Mouse (Mus musculus): ENCODE results near the gene Cog1. TPM values are rescaled to one million over a fixed set of nuclear protein-coding genes. Genes with fewer than 3 reads are reported as not detected.

The Cog1 gene
- polyA plus RNA-seq, 1 experiment, result 84.0 TPM

DNA sequence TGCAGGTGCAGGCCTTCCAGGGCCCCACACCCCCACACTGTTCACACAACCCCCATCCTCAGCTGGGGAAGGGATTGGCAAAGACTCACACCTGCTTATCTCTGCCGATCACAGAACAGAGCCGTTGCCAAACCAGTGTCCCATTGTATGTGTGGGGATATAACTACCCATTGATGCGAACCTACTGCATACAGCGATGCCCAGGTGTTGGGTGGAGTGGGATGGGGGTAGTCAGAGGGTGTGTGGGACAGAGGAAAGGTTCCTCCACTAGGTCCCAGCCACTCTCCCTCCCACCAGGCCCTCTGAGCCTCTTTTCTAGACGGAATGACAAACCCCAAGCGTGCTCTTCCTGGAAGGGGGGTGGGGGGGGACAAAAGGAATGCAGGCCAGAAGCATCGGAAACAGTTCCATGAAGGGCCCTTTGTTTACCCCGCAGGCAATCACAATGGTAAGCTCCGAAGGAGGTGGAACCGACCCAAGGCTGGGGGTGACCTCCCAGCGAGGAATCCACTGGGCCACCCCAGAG is 60.8 kb downstream of the Cog1 start, which contains the start of gene Cpsf4l:
TSS of gene Cpsf4l (minus strand) at position 287 of the 526 bp plus-strand sequence.
- TF ChIP-seq CTCF (IDR thresholded peaks at IDR 0.05; ENCODE audit: borderline replicate concordance, insufficient read depth, low read depth, low read length), result no peak
- Histone ChIP-seq H3K27ac (ENCODE audit: insufficient read depth, low read length) (peak within 1 kb of the TSS; percentile 49), H3K4me1 (ENCODE audit: control insufficient read depth, insufficient read depth, low read length) (no peaks in the 10 kb centered on the region), H3K27me3 (ENCODE audit: control insufficient read depth, insufficient read depth, low read length) (no peaks in the 10 kb centered on the region), H3K4me3 (replicated peaks; ENCODE audit: insufficient read depth, low read depth, low read length) (no peak within 1 kb of the TSS)
- DNase-seq, result peak in 1 of 2 experiments; percentile 22
- 67% methylated on average over 11 of the region's 11 CpGs for WGBS

DNA sequence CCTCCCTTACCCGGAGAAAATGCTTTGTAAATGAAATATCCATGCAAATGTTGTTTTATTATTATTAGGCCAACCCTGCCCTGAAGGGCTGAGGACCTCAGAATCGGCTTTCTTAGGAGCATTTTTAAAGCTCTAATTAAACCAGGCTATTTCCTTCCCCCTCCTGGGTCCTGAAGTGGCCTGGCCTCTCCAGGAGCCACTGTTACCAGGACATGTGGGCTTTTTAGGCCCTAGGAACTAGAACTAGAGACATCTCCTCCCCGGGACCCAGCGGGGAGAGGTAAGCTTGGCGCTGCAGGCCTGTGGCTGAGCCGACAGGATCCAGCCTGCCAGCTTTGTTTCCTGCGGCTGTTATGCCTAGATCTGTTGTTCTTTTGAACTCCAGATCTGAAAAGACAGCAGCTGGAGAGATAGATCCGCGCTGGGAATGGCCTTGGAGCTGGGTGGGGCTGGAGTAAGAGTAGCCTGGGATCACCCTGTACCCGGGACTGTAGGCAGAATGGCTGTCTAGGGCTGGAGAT is 61.3 kb downstream of the Cog1 start:
- TF ChIP-seq POLR2A (IDR thresholded peaks at IDR 0.05; ENCODE audit: borderline replicate concordance, insufficient read depth, low read length) (no peak), CTCF (IDR thresholded peaks at IDR 0.05; ENCODE audit: borderline replicate concordance, insufficient read depth, low read depth, low read length) (no peak)
- Histone ChIP-seq H3K27ac (ENCODE audit: insufficient read depth, low read length) (peak overlapping the region; percentile 49), H3K4me3 (replicated peaks; ENCODE audit: insufficient read depth, low read depth, low read length) (no peak overlapping the region), H3K4me1 (ENCODE audit: control insufficient read depth, insufficient read depth, low read length) (no peaks in the 10 kb centered on the region), H3K27me3 (ENCODE audit: control insufficient read depth, insufficient read depth, low read length) (no peaks in the 10 kb centered on the region)
- DNase-seq, result no peak
- 50% methylated on average over 10 of the region's 10 CpGs for WGBS

DNA sequence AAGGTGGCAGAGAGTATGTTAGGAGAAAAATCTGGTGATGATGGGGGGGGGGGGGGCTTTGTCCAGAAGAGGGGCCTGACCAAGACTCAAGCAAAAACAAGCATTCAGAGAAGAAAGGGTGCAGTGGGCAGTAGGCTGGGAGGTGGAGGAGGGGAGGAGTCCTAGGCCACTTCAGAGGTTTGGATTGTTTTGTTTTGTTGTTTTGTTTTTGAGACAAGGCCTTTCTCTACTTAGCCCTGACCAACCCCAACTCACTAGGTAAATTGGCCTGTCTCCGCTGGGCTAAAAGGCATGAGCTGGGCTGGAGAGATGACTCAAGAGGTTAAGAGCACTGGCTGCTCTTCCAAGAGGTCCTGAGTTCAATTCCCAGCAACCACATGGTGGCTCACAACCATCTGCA is 62.1 kb downstream of the Cog1 start:
- Histone ChIP-seq H3K27me3 (ENCODE audit: control insufficient read depth, insufficient read depth, low read length) (no peaks in the 10 kb centered on the region), H3K4me3 (replicated peaks; ENCODE audit: insufficient read depth, low read depth, low read length) (no peak overlapping the region), H3K27ac (ENCODE audit: insufficient read depth, low read length) (no peak overlapping the region), H3K4me1 (ENCODE audit: control insufficient read depth, insufficient read depth, low read length) (no peaks in the 10 kb centered on the region)
- DNase-seq, result no peak
- TF ChIP-seq POLR2A (IDR thresholded peaks at IDR 0.05; ENCODE audit: borderline replicate concordance, insufficient read depth, low read length), result no peak
- TF ChIP-seq CTCF (IDR thresholded peaks at IDR 0.05; ENCODE audit: borderline replicate concordance, insufficient read depth, low read depth, low read length), result no peak
- WGBS, result 95% methylated on average over 1 of the region's 1 CpGs

DNA sequence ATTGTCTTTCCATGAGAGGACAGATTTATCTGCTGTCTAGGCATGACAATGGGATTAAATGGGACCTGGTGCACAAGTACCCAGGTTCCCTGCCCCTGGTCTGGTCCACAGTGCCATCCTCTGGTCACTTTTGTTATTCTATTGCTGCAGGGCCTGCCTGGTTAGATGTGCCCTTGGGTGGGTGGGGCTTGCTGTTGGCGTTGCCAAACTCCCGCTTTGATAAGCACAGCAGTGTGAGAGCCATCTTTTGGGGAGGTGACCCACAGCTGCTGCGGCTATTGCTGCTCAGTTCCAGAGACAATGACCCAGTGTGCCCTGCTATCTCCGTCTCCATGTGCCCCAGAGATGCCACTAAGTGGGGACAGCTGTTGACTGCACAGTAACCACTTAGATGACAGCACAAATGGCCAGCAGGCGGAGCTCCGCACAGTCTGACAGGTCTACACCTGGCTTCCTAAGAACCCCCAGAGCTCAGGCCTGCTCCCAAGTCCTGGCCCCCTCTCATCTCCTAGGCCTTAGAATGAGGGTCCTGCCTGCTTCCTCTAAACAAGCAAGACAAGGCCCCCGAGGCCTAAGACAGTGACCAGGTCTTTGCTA is 66.2 kb downstream of the Cog1 start:
- no peak overlapping the region for H3K4me3 ChIP-seq (replicated peaks; ENCODE audit: insufficient read depth, low read depth, low read length)
- 88% methylated on average over 7 of the region's 7 CpGs for WGBS
- TF ChIP-seq POLR2A (IDR thresholded peaks at IDR 0.05; ENCODE audit: borderline replicate concordance, insufficient read depth, low read length) (no peak), CTCF (IDR thresholded peaks at IDR 0.05; ENCODE audit: borderline replicate concordance, insufficient read depth, low read depth, low read length) (no peak)
- peak in 1 of 2 experiments; percentile 11 for DNase-seq
- H3K4me1 ChIP-seq (ENCODE audit: control insufficient read depth, insufficient read depth, low read length), result no peaks in the 10 kb centered on the region
- no peak overlapping the region for H3K27ac ChIP-seq (ENCODE audit: insufficient read depth, low read length)
- H3K27me3 ChIP-seq (ENCODE audit: control insufficient read depth, insufficient read depth, low read length), result no peaks in the 10 kb centered on the region

DNA sequence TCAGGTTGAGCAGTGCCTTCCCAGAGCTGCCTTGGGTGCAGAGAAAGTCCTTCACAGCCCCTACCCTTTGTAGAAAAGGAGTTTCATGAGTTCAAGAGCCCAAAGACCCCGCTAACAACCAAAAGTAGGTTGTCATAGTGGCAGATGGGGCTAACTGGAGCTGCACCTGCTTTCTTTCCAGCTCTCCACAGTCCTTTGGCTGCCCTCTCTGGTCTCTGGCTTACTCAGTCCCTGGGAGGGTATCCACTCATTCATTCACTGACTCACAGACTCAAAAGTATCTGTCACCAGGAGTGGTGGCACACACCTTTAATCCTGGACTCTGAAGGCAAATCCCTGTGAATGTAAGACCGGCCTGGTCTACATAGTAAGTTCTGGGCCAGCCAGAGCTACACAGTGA is 67.2 kb downstream of the Cog1 start:
- Histone ChIP-seq H3K4me1 (ENCODE audit: control insufficient read depth, insufficient read depth, low read length) (no peaks in the 10 kb centered on the region), H3K27ac (ENCODE audit: insufficient read depth, low read length) (no peak overlapping the region), H3K27me3 (ENCODE audit: control insufficient read depth, insufficient read depth, low read length) (no peaks in the 10 kb centered on the region), H3K4me3 (replicated peaks; ENCODE audit: insufficient read depth, low read depth, low read length) (no peak overlapping the region)
- TF ChIP-seq POLR2A (IDR thresholded peaks at IDR 0.05; ENCODE audit: borderline replicate concordance, insufficient read depth, low read length) (no peak), CTCF (IDR thresholded peaks at IDR 0.05; ENCODE audit: borderline replicate concordance, insufficient read depth, low read depth, low read length) (no peak)
- WGBS, result 73% methylated on average over 2 of the region's 2 CpGs
- no peak for DNase-seq

Other genes starting within 250 kb of the Cog1 start
- 3.3 and 4.0 TPM in 2 replicates for gene Sstr2, start 29.8 kb upstream of the Cog1 start, polyA plus RNA-seq (2012; rRNA removed)
- 13.0 and 14.1 TPM in 2 replicates for gene Slc39a11, start 910 bp downstream of the Cog1 start, polyA plus RNA-seq (2012; rRNA removed)
- 32.5 and 32.9 TPM in 2 replicates for gene Fam104a, start 35.0 kb downstream of the Cog1 start, polyA plus RNA-seq (2012; rRNA removed)
- 10.1 and 10.5 TPM in 2 replicates for gene D11Wsu47e, start 35.2 kb downstream of the Cog1 start, polyA plus RNA-seq (2012; rRNA removed)
- 7.5 and 7.6 TPM in 2 replicates for gene Cpsf4l, start 60.8 kb downstream of the Cog1 start, polyA plus RNA-seq (2012; rRNA removed)
- gene Cdc42ep4, start 102.7 kb downstream of the Cog1 start, polyA plus RNA-seq (2012; rRNA removed), result 73.8 and 77.5 TPM in 2 replicates

Measured in cerebellum, adult 2 months (tissue).